Mouse (Mus musculus): ENCODE results near the gene Pttg1. TPM values are rescaled to one million over a fixed set of nuclear protein-coding genes. Genes with fewer than 3 reads are reported as not detected.

The Pttg1 gene
- polyA plus RNA-seq, 1 experiment from 2014 or later = 27.0 TPM

DNA sequence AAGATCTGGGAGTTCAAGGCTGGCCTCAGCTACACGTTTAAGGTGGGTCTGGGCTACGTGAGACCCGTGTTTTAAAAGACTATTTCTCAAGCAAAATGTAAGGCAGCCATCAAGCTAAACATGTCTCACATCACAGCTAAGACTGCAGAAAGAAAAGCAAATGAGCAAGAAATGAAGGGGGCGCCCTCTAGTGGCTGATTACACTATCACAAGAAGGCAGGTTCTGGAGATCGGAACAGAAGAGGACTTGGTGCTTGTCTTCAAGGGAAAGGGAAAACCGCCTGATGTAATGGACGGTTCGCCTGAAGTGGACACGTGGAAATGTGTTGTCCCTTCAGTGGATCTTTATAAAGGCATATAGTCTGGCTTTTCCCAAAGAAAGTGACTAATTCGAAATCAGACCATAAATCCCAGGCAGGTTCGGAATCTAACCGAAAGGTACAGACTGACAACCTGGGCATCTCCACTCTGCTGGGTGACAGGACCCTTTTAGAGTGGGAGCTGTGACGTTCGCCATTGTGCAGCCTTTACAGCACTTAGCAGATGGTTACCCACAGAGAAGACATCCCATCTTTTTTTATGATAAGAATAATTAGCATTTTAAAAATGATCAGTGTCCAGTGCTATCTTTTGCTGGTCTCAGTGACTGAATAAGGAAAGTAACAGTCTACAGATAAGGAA, 13.1 kb downstream of the Pttg1 start:
- H3K27me3 ChIP-seq (replicated peaks; ENCODE audit: control insufficient read depth, insufficient read depth, low read length) = no peaks in the 10 kb centered on the region
- no peaks in the 10 kb centered on the region for H3K36me3 ChIP-seq (ENCODE audit: control insufficient read depth, insufficient read depth)
- H3K9ac ChIP-seq (replicated peaks; ENCODE audit: low read depth, low read length) = no peak overlapping the region
- no peaks in the 10 kb centered on the region for H3K9me3 ChIP-seq (ENCODE audit: control insufficient read depth, low read length)
- no peaks in the 10 kb centered on the region for H3K4me1 ChIP-seq (replicated peaks; ENCODE audit: control insufficient read depth, insufficient read depth, low read length)
- ATAC-seq = peak; percentile 76
- H3K27ac ChIP-seq (ENCODE audit: low read length) = no peak overlapping the region
- H3K4me3 ChIP-seq (replicated peaks; ENCODE audit: low read length) = no peak overlapping the region
- 21% methylated on average over 14 of the region's 14 CpGs for WGBS
- no peak overlapping the region for H3K4me2 ChIP-seq (ENCODE audit: low read length)

DNA sequence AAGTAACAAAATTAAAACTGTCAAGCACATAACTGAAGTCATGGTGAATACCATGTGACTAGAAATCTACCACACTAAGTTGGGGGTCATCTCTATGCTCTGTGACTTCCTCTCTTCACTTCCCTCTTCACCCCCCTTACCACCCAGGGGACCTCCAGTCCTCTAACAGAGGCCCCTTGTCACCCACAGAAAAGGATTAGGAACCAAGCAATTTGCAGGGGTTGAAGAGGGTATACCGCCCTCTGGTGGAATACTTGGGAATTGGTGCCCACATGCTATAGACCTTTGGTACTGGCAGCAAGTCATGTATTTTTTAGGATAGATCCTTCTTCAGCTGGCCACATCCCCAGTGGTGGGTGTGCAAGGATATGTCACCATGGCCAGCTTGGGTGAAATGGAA, 14.6 kb downstream of the Pttg1 start:
- no peak overlapping the region for H3K9ac ChIP-seq (replicated peaks; ENCODE audit: low read depth, low read length)
- H3K36me3 ChIP-seq (ENCODE audit: control insufficient read depth, insufficient read depth) = no peaks in the 10 kb centered on the region
- WGBS = 5% methylated on average over 1 of the region's 1 CpGs
- no peaks in the 10 kb centered on the region for H3K27me3 ChIP-seq (replicated peaks; ENCODE audit: control insufficient read depth, insufficient read depth, low read length)
- no peaks in the 10 kb centered on the region for H3K4me1 ChIP-seq (replicated peaks; ENCODE audit: control insufficient read depth, insufficient read depth, low read length)
- no peak overlapping the region for H3K4me2 ChIP-seq (ENCODE audit: low read length)
- ATAC-seq = 0 out of 2 replicates have a peak, but pooled peaks have one; percentile 20
- H3K9me3 ChIP-seq (ENCODE audit: control insufficient read depth, low read length) = no peaks in the 10 kb centered on the region
- H3K27ac ChIP-seq (ENCODE audit: low read length) = no peak overlapping the region
- H3K4me3 ChIP-seq (replicated peaks; ENCODE audit: low read length) = no peak overlapping the region

DNA sequence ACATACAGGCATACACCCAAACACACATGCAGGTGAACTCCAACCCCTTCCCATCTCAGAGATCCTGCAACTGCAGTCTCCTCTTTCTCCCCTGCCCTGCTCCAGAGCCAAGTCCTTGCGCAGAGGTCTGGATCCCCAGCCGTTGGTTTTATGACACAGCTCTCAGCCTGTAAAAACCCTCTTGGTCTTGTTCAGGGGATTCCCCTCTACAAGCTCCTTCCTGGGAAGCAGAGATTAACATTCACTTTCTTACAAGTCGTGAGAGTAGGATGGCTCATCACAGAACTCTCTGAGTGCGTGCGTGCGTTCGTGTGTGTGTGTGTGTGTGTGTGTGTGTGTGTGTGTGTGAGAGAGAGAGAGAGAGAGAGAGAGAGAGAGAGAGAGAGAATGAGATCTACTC, 15.8 kb downstream of the Pttg1 start:
- WGBS = 79% methylated on average over 7 of the region's 7 CpGs
- Histone ChIP-seq H3K27me3 (replicated peaks; ENCODE audit: control insufficient read depth, insufficient read depth, low read length) (no peaks in the 10 kb centered on the region), H3K4me3 (replicated peaks; ENCODE audit: low read length) (no peak overlapping the region), H3K27ac (ENCODE audit: low read length) (no peak overlapping the region), H3K9me3 (ENCODE audit: control insufficient read depth, low read length) (no peaks in the 10 kb centered on the region), H3K9ac (replicated peaks; ENCODE audit: low read depth, low read length) (no peak overlapping the region), H3K4me2 (ENCODE audit: low read length) (no peak overlapping the region), H3K4me1 (replicated peaks; ENCODE audit: control insufficient read depth, insufficient read depth, low read length) (no peaks in the 10 kb centered on the region), H3K36me3 (ENCODE audit: control insufficient read depth, insufficient read depth) (no peaks in the 10 kb centered on the region)
- no peak for ATAC-seq

DNA sequence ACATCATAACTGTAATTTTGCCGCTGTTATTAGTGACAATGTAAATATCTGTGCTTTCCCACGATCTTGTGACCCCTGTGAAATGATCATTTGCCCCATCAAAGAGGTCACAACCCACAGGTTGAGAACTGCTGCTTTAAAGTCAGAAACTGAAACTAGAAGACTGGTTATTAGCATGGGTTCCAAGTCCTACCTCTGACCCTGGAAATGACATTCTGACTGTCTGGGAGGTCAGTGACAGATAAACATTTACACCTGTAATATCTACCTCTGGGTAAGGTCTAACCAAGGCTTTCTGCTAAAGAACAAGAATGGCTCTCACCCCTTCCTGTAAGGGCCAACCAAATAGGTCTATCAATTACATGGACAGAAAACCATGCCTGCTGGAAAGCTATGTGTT, 17.2 kb downstream of the Pttg1 start:
- no peak for ATAC-seq
- H3K4me2 ChIP-seq (ENCODE audit: low read length) = no peak overlapping the region
- H3K4me1 ChIP-seq (replicated peaks; ENCODE audit: control insufficient read depth, insufficient read depth, low read length) = no peaks in the 10 kb centered on the region
- WGBS = 90% methylated on average over 2 of the region's 2 CpGs
- no peaks in the 10 kb centered on the region for H3K36me3 ChIP-seq (ENCODE audit: control insufficient read depth, insufficient read depth)
- no peak overlapping the region for H3K27ac ChIP-seq (ENCODE audit: low read length)
- no peak overlapping the region for H3K4me3 ChIP-seq (replicated peaks; ENCODE audit: low read length)
- H3K27me3 ChIP-seq (replicated peaks; ENCODE audit: control insufficient read depth, insufficient read depth, low read length) = no peaks in the 10 kb centered on the region
- H3K9me3 ChIP-seq (ENCODE audit: control insufficient read depth, low read length) = peaks cover 8% of the 10 kb centered on the region
- H3K9ac ChIP-seq (replicated peaks; ENCODE audit: low read depth, low read length) = no peak overlapping the region

DNA sequence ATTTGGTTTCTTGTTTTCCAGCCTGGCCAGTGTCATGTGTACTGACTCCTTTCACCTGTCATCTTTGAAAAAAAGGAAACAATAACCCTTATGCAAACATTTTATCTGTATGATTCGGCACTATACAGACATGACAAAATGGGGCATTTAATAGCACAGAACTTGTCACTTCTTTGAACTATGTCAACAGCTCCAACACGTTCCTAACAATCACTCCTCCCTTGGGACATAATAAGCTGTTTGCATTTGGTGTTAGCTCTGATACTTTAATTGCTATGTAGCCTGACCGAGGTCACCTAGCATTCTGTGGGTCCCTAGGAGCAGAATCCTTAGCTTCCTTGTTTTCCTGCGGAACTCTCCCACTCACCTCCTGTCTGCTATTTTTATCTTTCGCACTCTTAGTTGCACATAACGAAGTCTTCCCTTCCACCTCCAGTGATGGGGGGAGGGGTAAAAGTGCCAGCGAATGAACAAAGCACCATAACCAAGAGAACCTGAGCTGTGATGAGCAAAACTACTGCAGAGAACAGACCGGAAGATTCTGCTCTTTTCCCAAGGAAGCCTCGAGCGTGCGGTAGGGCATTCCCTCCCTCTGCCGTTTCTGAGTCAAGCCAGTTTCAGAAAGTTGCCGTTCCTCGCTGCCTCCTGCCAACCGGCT, 21.8 kb downstream of the Pttg1 start:
- 89% methylated on average over 15 of the region's 15 CpGs for WGBS
- no peaks in the 10 kb centered on the region for H3K36me3 ChIP-seq (ENCODE audit: control insufficient read depth, insufficient read depth)

DNA sequence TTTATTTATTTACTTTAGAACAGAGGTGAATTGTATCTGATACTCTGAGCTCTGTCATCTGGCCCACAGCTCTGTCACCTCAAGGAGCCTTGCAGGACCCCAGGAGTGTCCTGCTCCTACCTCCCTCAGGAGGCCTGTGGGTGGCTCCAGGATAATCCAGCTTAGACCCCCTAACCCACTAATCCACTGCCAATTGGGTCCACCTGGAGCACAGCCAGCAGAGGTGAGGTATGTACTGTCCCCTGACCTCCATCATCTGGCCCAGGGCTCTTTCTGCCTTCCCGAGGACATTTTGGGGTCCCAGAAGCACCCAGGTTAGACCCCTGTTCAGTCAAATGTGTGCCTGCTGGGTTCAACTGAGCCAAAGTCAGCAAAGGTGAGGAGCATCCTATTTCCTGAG, 25.9 kb downstream of the Pttg1 start:
- Histone ChIP-seq H3K36me3 (ENCODE audit: control insufficient read depth, insufficient read depth) (no peaks in the 10 kb centered on the region), H3K4me2 (ENCODE audit: low read length) (no peak overlapping the region), H3K4me1 (replicated peaks; ENCODE audit: control insufficient read depth, insufficient read depth, low read length) (no peaks in the 10 kb centered on the region), H3K27me3 (replicated peaks; ENCODE audit: control insufficient read depth, insufficient read depth, low read length) (no peaks in the 10 kb centered on the region), H3K4me3 (replicated peaks; ENCODE audit: low read length) (no peak overlapping the region), H3K9ac (replicated peaks; ENCODE audit: low read depth, low read length) (no peak overlapping the region), H3K27ac (ENCODE audit: low read length) (no peak overlapping the region), H3K9me3 (ENCODE audit: control insufficient read depth, low read length) (peaks cover 8% of the 10 kb centered on the region)
- WGBS = 91% methylated on average over 1 of the region's 1 CpGs
- no peak for ATAC-seq

More for the DNA sequence above, 21.8 kb downstream of the Pttg1 start:
- Histone ChIP-seq H3K9me3 (ENCODE audit: control insufficient read depth, low read length) (peaks cover 8% of the 10 kb centered on the region), H3K4me3 (replicated peaks; ENCODE audit: low read length) (no peak overlapping the region), H3K9ac (replicated peaks; ENCODE audit: low read depth, low read length) (no peak overlapping the region), H3K27me3 (replicated peaks; ENCODE audit: control insufficient read depth, insufficient read depth, low read length) (no peaks in the 10 kb centered on the region), H3K4me1 (replicated peaks; ENCODE audit: control insufficient read depth, insufficient read depth, low read length) (no peaks in the 10 kb centered on the region), H3K27ac (ENCODE audit: low read length) (no peak overlapping the region), H3K4me2 (ENCODE audit: low read length) (no peak overlapping the region)
- no peak for ATAC-seq

DNA sequence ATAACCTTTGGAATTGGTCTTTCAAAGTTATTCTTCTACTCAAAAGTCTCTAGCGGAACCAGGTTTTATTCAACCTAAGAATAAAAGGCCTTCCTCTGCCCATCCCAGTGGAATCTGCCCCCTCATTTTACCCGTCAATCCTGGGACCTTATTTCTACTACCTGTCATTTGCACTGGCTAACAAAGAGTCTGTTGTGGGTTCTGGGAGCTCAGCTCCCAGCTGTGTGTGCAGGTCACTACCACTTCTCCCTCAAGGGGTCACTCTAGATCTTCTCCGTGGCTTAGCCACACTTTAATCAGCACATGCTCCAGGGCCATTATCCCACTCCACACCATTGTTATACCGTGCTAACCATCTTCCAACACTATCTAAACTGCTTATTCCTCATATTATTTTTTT, 26.8 kb downstream of the Pttg1 start:
- Histone ChIP-seq H3K27ac (ENCODE audit: low read length) (no peak overlapping the region), H3K9ac (replicated peaks; ENCODE audit: low read depth, low read length) (no peak overlapping the region), H3K9me3 (ENCODE audit: control insufficient read depth, low read length) (peaks cover 3% of the 10 kb centered on the region), H3K36me3 (ENCODE audit: control insufficient read depth, insufficient read depth) (no peaks in the 10 kb centered on the region), H3K27me3 (replicated peaks; ENCODE audit: control insufficient read depth, insufficient read depth, low read length) (no peaks in the 10 kb centered on the region), H3K4me2 (ENCODE audit: low read length) (no peak overlapping the region), H3K4me3 (replicated peaks; ENCODE audit: low read length) (no peak overlapping the region), H3K4me1 (replicated peaks; ENCODE audit: control insufficient read depth, insufficient read depth, low read length) (no peaks in the 10 kb centered on the region)
- ATAC-seq = no peak
- 42% methylated on average over 4 of the region's 4 CpGs for WGBS

DNA sequence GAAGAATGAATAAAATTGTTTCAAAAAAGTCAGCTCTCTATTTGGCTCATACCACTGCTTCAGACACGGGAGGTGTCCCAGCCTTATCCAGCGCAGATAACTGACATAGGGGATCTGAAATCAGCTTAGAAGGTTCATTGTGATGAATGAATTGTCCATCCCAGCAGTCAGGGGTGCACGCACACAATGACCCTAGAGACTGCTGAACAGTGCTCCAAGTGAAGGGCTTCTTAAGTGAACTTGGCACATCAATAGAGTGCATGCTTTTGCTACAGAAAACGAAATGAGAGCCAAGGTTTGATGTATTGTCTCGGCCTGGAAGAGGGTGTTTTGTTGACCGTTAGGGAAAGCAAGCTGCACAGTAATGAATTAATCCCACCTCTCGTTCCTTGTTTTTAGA, 29.4 kb downstream of the Pttg1 start:
- Histone ChIP-seq H3K27me3 (replicated peaks; ENCODE audit: control insufficient read depth, insufficient read depth, low read length) (no peaks in the 10 kb centered on the region), H3K27ac (ENCODE audit: low read length) (no peak overlapping the region), H3K4me3 (replicated peaks; ENCODE audit: low read length) (no peak overlapping the region), H3K9me3 (ENCODE audit: control insufficient read depth, low read length) (no peaks in the 10 kb centered on the region), H3K4me2 (ENCODE audit: low read length) (no peak overlapping the region), H3K4me1 (replicated peaks; ENCODE audit: control insufficient read depth, insufficient read depth, low read length) (no peaks in the 10 kb centered on the region), H3K9ac (replicated peaks; ENCODE audit: low read depth, low read length) (no peak overlapping the region), H3K36me3 (ENCODE audit: control insufficient read depth, insufficient read depth) (no peaks in the 10 kb centered on the region)
- 16% methylated on average over 7 of the region's 7 CpGs for WGBS
- no peak for ATAC-seq

DNA sequence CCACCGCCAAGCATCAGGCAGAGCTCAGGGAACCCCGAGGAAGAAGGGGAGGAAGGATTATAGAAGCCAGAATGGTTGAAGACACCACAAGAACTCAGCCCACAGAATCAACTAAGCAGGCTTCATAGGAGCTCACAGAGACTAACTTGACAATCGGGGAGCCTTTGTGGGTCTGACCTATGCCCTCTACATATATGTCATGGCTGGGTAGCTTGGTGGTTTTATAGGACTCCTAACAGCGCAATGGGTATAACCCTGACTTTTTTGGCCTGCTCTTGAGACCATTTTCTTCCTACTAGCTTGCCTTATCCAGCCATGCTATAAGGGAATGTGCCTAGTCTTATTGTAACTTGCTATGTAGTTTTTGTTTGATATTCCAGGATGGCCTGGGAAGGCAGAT, 29.8 kb downstream of the Pttg1 start:
- H3K4me1 ChIP-seq (replicated peaks; ENCODE audit: control insufficient read depth, insufficient read depth, low read length) = no peaks in the 10 kb centered on the region
- H3K9me3 ChIP-seq (ENCODE audit: control insufficient read depth, low read length) = no peaks in the 10 kb centered on the region
- WGBS = 94% methylated on average over 4 of the region's 4 CpGs
- H3K36me3 ChIP-seq (ENCODE audit: control insufficient read depth, insufficient read depth) = no peaks in the 10 kb centered on the region
- no peak overlapping the region for H3K27ac ChIP-seq (ENCODE audit: low read length)
- ATAC-seq = no peak
- no peaks in the 10 kb centered on the region for H3K27me3 ChIP-seq (replicated peaks; ENCODE audit: control insufficient read depth, insufficient read depth, low read length)
- no peak overlapping the region for H3K4me3 ChIP-seq (replicated peaks; ENCODE audit: low read length)
- H3K9ac ChIP-seq (replicated peaks; ENCODE audit: low read depth, low read length) = no peak overlapping the region
- no peak overlapping the region for H3K4me2 ChIP-seq (ENCODE audit: low read length)
